Mouse (Mus musculus) myocyte (in vitro differentiated cells): ENCODE data around the gene Il13.

Experiments used
- POLR2A ChIP-seq: IDR thresholded peaks from one replicate; pipeline ENCODE4 v1.6.1; 2011; ENCODE audit warnings: low read depth, mild to moderate bottlenecking, control low read depth, moderate library complexity; ENCODE audit not compliant: insufficient read length
- TCF12 ChIP-seq: IDR thresholded peaks from one replicate; pipeline ENCODE4 v1.6.1; 2011; ENCODE audit warnings: mild to moderate bottlenecking, control low read depth; ENCODE audit not compliant: poor library complexity, insufficient read depth, severe bottlenecking
- TCF3 ChIP-seq: IDR thresholded peaks from one replicate; pipeline ENCODE4 v1.6.1; 2011; ENCODE audit warnings: low read depth, control low read depth; ENCODE audit not compliant: insufficient read length
- USF1 ChIP-seq: IDR thresholded peaks from one replicate; pipeline ENCODE4 v1.6.1; 2011; ENCODE audit warnings: low read depth, mild to moderate bottlenecking, control low read depth, moderate library complexity

- no peak for TF ChIP-seq TCF3
- no peak for TF ChIP-seq TCF12
- TF ChIP-seq POLR2A, result no peak
- no peak for TF ChIP-seq USF1
Measured at GRCm38 (mm10) chr11:53655043-53655442, 20.5 kb upstream of the Il13 start.
